In genomic region chrX:104461755-104462154, GRCm38 (mm10) we compare ENCODE assay signal across 13 mouse cellular contexts. TPM values are rescaled to one million over a fixed set of nuclear protein-coding genes. Genes with fewer than 3 reads are reported as not detected.
A peak's percentile ranks its signal among the peaks of the same experiment; 100 is the strongest.
DNase-seq lines count a peak whose midpoint lies in the region; ATAC-seq and TF ChIP-seq lines count a peak whose summit lies in the region.
"Had no signal": no experiment of that assay in that cellular context is flagged by ENCODE, and none has a peak within 500 bp of the region (broad histone marks: within the 10 kb centered on the region; RNA-seq: fewer than 3 reads in every experiment).

No protein-coding gene starts in this region.

- H3K4me3 ChIP-seq in lung, adult 2 months (replicated peaks; ENCODE audit: extremely low read depth, low read depth, low read length) = no peak overlapping the region
- H3K4me3 ChIP-seq: embryonic facial prominence, embryonic 13.5 days; left cerebral cortex, adult 2 months had no signal

- DNase-seq in adrenal gland, adult 8-10 months = peak; percentile 7
- no peak for DNase-seq in adrenal gland, adult 18-20 months (ENCODE audit: low spot score in 2 of 2)
- peak; percentile 14 to 17 for DNase-seq in lung, adult 18-20 months
- no peak for DNase-seq in lung, adult 2 months
- DNase-seq in heart, postnatal 10 days = peak; percentile 37 to 50
- DNase-seq in cerebellum, adult 8-10 months = no peak
- DNase-seq in thymus, adult 18-20 months = no peak
- DNase-seq: cerebellum, adult 11-12 months; kidney, postnatal 25 days; thymus, postnatal 25 days had no signal

- intact Hi-C loops in heart, postnatal 10 days (cut with DNase I) = no loop called here

- ATAC-seq in cerebellum, adult (ENCODE audit: insufficient number of reproducible peaks, low FRiP score, low TSS enrichment) = no peak

- H3K4me1 ChIP-seq in lung, adult 2 months (ENCODE audit: control insufficient read depth, insufficient read depth, low read length) = no peaks in the 10 kb centered on the region
- H3K4me1 ChIP-seq: embryonic facial prominence, embryonic 13.5 days had no signal

- WGBS in lung, adult 2 months = 36% methylated on average over 2 of the region's 2 CpGs

- no peak for TF ChIP-seq POLR2A in lung, adult 2 months (IDR thresholded peaks at IDR 0.05; ENCODE audit: borderline replicate concordance, extremely low read depth, low read depth, low read length)

- TF ChIP-seq CTCF in lung, adult 2 months (IDR thresholded peaks at IDR 0.05; ENCODE audit: insufficient read depth, low read length) = no peak

RNA-seq across cellular contexts. Expression of gene Uprt, which starts 20.9 kb away (rescaled TPM):
- total RNA-seq in adrenal gland, adult 8-10 months (2022) = 10 to 100 TPM; 17.7 to 19.7 (median 18.7) TPM
- total RNA-seq in adrenal gland, adult 18-20 months (2021) = 10 to 100 TPM; 10.4 to 15.5 TPM
- 3.8 and 4.7 TPM in 2 replicates for polyA plus RNA-seq in lung, adult 2 months (2012; rRNA removed)
- 10 to 100 TPM in 1 of 2 experiments, 1 to 10 TPM in 1; 8.8 to 11.2 TPM for total RNA-seq in heart, postnatal 10 days (2021)

RNA-seq across cellular contexts. Expression of gene Abcb7, which starts 48.1 kb away (rescaled TPM):
- 10 to 100 TPM; 26.2 to 35.7 (median 30.8) TPM for total RNA-seq in adrenal gland, adult 8-10 months (2022)
- 10 to 100 TPM; 22.5 to 30.3 TPM for total RNA-seq in adrenal gland, adult 18-20 months (2021)
- polyA plus RNA-seq in lung, adult 2 months (2012; rRNA removed) = 2.3 and 2.5 TPM in 2 replicates
- 10 to 100 TPM; 29.7 to 32.2 TPM for total RNA-seq in heart, postnatal 10 days (2021)

Comparison
In these comparisons a context has a peak if more than half of its experiments do, and no peak if none do; other contexts are left out.
1. DNase-seq: peak in adrenal gland, adult 8-10 months (single experiment), lung, adult 18-20 months (2 of 2) and heart, postnatal 10 days (2 of 2); none in adrenal gland, adult 18-20 months (0 of 2), lung, adult 2 months (single experiment), cerebellum, adult 8-10 months (single experiment) and thymus, adult 18-20 months (0 of 2).